Mouse (Mus musculus) small intestine, adult 2 months (tissue): ENCODE measurements at regions not wholly inside any gene's neighbourhood (a gene's known extent, or its start where the extent isn't known, plus 50 kb on each side); places are given as distances from the start of the nearest gene placed in this dataset.

Experiments
- CTCF ChIP-seq: fragments of 200-500 bp; IDR thresholded peaks from 2 replicates; pipeline ENCODE4 v1.5.1; 2012; ENCODE audit warnings: low read depth, mild to moderate bottlenecking, control low read depth, inconsistent platforms, low read length, moderate library complexity, mixed read lengths; ENCODE audit not compliant: insufficient replicate concordance, insufficient read length; ENCODE audit errors: extremely low read depth
- POLR2A ChIP-seq: fragments of 200-500 bp; IDR thresholded peaks from 2 replicates; pipeline ENCODE4 v1.6.1; 2012; ENCODE audit warnings: low read depth, mild to moderate bottlenecking, control low read depth, inconsistent platforms, low read length, moderate library complexity

DNA sequence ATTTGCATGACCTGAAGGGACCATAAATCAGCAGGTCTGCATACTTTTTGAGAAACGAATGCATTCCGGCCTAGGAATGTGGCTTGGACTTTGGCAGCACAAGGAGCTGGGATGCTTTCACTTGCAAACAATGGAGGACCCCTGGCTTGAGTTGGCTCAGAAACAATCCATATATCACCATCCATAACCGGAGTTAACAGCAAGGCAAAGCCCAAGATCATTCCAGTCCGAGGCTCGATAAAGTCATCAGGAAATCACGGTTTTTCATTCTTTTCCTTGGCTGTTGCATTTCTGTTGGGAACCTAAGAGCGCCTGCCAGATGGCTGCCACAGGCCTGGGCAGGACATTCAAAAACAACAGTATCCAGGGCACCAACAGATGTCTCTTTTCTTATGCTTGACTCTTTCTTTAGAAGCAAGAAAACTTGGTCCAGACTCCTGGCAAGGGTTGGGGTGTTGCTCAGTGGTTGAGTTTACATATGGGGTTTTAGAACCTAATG, 198.5 kb downstream of the Fam43a start:
- TF ChIP-seq CTCF (no peak), POLR2A (no peak)
